Mouse (Mus musculus): ENCODE results near the gene Eef2k.
"Not testable (repeated sequence)": the region's sequence is repeated elsewhere in the genome, so short reads cannot be mapped to it uniquely, and the experiment has no call there.

Eef2k gene

GRCm38 (mm10) chr7:120879972-120880371 is 37.3 kb downstream of the Eef2k start:
- DNase-seq (ENCODE audit: extremely low spot score) = no peak

GRCm38 (mm10) chr7:120880770-120881169 is 38.1 kb downstream of the Eef2k start:
- no peak for DNase-seq (ENCODE audit: extremely low spot score)

GRCm38 (mm10) chr7:120881451-120881850 is 38.8 kb downstream of the Eef2k start:
- DNase-seq (ENCODE audit: extremely low spot score) = no peak

GRCm38 (mm10) chr7:120882674-120883073 is 40.0 kb downstream of the Eef2k start:
- DNase-seq (ENCODE audit: extremely low spot score) = no peak

GRCm38 (mm10) chr7:120883523-120884290 is 41.1 kb downstream of the Eef2k start:
- DNase-seq (ENCODE audit: extremely low spot score) = no peak

GRCm38 (mm10) chr7:120884746-120885145 is 42.1 kb downstream of the Eef2k start:
- no peak for DNase-seq (ENCODE audit: extremely low spot score)

GRCm38 (mm10) chr7:120893123-120893522 is 50.5 kb downstream of the Eef2k start:
- DNase-seq (ENCODE audit: extremely low spot score) = no peak

GRCm38 (mm10) chr7:120897054-120897453 is 54.4 kb downstream of the Eef2k start:
- DNase-seq (ENCODE audit: extremely low spot score) = no peak

GRCm38 (mm10) chr7:120897711-120898335 is 55.2 kb downstream of the Eef2k start:
- no peak for DNase-seq (ENCODE audit: extremely low spot score)

GRCm38 (mm10) chr7:120900191-120900590 is 57.6 kb downstream of the Eef2k start:
- no peak for DNase-seq (ENCODE audit: extremely low spot score)

- DNase-seq (ENCODE audit: extremely low spot score) = no peak
Measured at GRCm38 (mm10) chr7:120901701-120902100, 59.1 kb downstream of the Eef2k start.

- DNase-seq (ENCODE audit: extremely low spot score) = no peak
Measured at GRCm38 (mm10) chr7:120902931-120903330, 60.3 kb downstream of the Eef2k start.

- not testable (repeated sequence) for DNase-seq (ENCODE audit: extremely low spot score)
Measured at GRCm38 (mm10) chr7:120910172-120910571, 67.5 kb downstream of the Eef2k start.

- not testable (repeated sequence) for DNase-seq (ENCODE audit: extremely low spot score)
Measured at GRCm38 (mm10) chr7:120911268-120911667, 68.6 kb downstream of the Eef2k start.

GRCm38 (mm10) chr7:120913332-120913731 is 70.7 kb downstream of the Eef2k start:
- DNase-seq (ENCODE audit: extremely low spot score) = no peak

GRCm38 (mm10) chr7:120916262-120916875 is 73.7 kb downstream of the Eef2k start:
- DNase-seq (ENCODE audit: extremely low spot score) = peak; percentile 45

- DNase-seq (ENCODE audit: extremely low spot score) = no peak
Measured at GRCm38 (mm10) chr7:120917279-120917591, 74.6 kb downstream of the Eef2k start.

GRCm38 (mm10) chr7:120917592-120918461 is 75.2 kb downstream of the Eef2k start, which contains the start of gene Polr3e:
Gene Polr3e (plus strand): TSS chr7:120917744.
- DNase-seq (ENCODE audit: extremely low spot score) = peak; percentile 100

- DNase-seq (ENCODE audit: extremely low spot score) = peak; percentile 86
Measured at GRCm38 (mm10) chr7:120918526-120918962, 75.9 kb downstream of the Eef2k start.

GRCm38 (mm10) chr7:120933110-120933509 is 90.5 kb downstream of the Eef2k start:
- DNase-seq (ENCODE audit: extremely low spot score) = no peak

- no peak for DNase-seq (ENCODE audit: extremely low spot score)
Measured at GRCm38 (mm10) chr7:120933680-120934195, 91.1 kb downstream of the Eef2k start.

- DNase-seq (ENCODE audit: extremely low spot score) = peak; percentile 62
Measured at GRCm38 (mm10) chr7:120934716-120935115, 92.1 kb downstream of the Eef2k start.

Data from embryo, embryonic 9.5 days (tissue).